Mouse (Mus musculus) heart, adult 2 months (tissue): Measurements from ENCODE around the gene Pafah2. TPM values are rescaled to one million over a fixed set of nuclear protein-coding genes. Genes with fewer than 3 reads are reported as not detected.

Experiments used
- DNase-seq, 2 experiments: peaks; one replicate each; pipeline ENCODE4 v3.0.0; 2021
- H3K27ac ChIP-seq: fragments of 200-600 bp; 2 replicates; pipeline ENCODE4 v1.8.1; 2022
- H3K27me3 ChIP-seq: fragments of 200-500 bp; 2 replicates; pipeline ENCODE4 v1.6.1; 2012; ENCODE audit warnings: mild to moderate bottlenecking, low read length, inconsistent platforms, mixed read lengths; ENCODE audit not compliant: control insufficient read depth, insufficient read depth
- H3K36me3 ChIP-seq: fragments of 200-500 bp; 2 replicates; pipeline ENCODE4 v1.6.1; 2012; ENCODE audit warnings: low read length, inconsistent platforms; ENCODE audit not compliant: control insufficient read depth, insufficient read depth
- H3K4me1 ChIP-seq: fragments of 200-500 bp; 2 replicates; pipeline ENCODE4 v1.6.1; 2011; ENCODE audit warnings: low read length; ENCODE audit not compliant: control insufficient read depth, insufficient read depth
- H3K4me3 ChIP-seq: fragments of 200-600 bp; 2 replicates; pipeline ENCODE4 v1.8.1; 2022
- H3K79me2 ChIP-seq: fragments of 200-500 bp; replicated peaks from 2 replicates; pipeline ENCODE4 v1.6.1; 2012; ENCODE audit warnings: mild to moderate bottlenecking, inconsistent platforms, low read length, moderate library complexity, mixed read lengths; ENCODE audit not compliant: control insufficient read depth, insufficient read depth
- H3K9ac ChIP-seq: fragments of 200-500 bp; 2 replicates; pipeline ENCODE4 v1.6.1; 2012; ENCODE audit warnings: low read depth, mild to moderate bottlenecking, control low read depth, inconsistent platforms, low read length, mixed read lengths
- CTCF ChIP-seq: fragments of 200-600 bp; IDR thresholded peaks from 2 replicates; pipeline ENCODE4 v1.8.1; 2022; ENCODE audit warnings: antibody characterized with exemption, mild to moderate bottlenecking, moderate library complexity
- EP300 ChIP-seq: fragments of 200-500 bp; IDR thresholded peaks from 2 replicates; pipeline ENCODE4 v1.6.1; 2011; ENCODE audit warnings: low read depth, low read length, control low read depth; ENCODE audit not compliant: insufficient read depth
- POLR2A ChIP-seq: fragments of 200-500 bp; IDR thresholded peaks from 2 replicates; pipeline ENCODE4 v1.6.1; 2011; ENCODE audit warnings: mild to moderate bottlenecking, low read depth, low read length, control low read depth; ENCODE audit not compliant: insufficient read depth
- WGBS: fragments of 180-500 bp; shearing (Covaris S2); methylation state at CpG from one replicate; pipeline ENCODE4 v1.1.7; 2018; 5-methylcytosine and 5-hydroxymethylcytosine counted together
- intact Hi-C: fragments of 180-260 bp; cut with DNase I; formaldehyde crosslinking; loops from one replicate; pipeline ENCODE4 v1.15.1; 2025
- polyA plus RNA-seq: library from polyadenylated mRNA; depleted of rRNA; stranded (reverse); fragments of >200 nt; gene quantifications from 2 replicates; pipeline ENCODE4 v1.2.3, GENCODE M21; 2012
- total RNA-seq, 2 experiments: library from RNA; stranded (reverse); gene quantifications; 2 replicates each; pipeline ENCODE4 v1.2.3; 2021

Gene Pafah2
- total and polyA plus RNA-seq, 3 experiments: 6.4 to 11.7 (median 11.0) TPM

GRCm38 (mm10) chr4:134351329-134352260 lies 44.5 kb upstream of the Pafah2 start:
- Histone ChIP-seq H3K4me1 (peaks cover 5% of the 10 kb centered on the region), H3K9ac (no peak overlapping the region), H3K79me2 (no peaks in the 10 kb centered on the region), H3K27ac (no peak overlapping the region), H3K27me3 (no peaks in the 10 kb centered on the region), H3K36me3 (no peaks in the 10 kb centered on the region), H3K4me3 (no peak overlapping the region)
- WGBS: 35% methylated on average over 18 of the region's 18 CpGs
- intact Hi-C loops: no loop called here
- DNase-seq: no peak
- no peak for TF ChIP-seq POLR2A
- no peak for TF ChIP-seq EP300
- no peak for TF ChIP-seq CTCF

GRCm38 (mm10) chr4:134352261-134352707 lies 43.8 kb upstream of the Pafah2 start:
- intact Hi-C loops: no loop called here
- no peak for TF ChIP-seq EP300
- no peak for TF ChIP-seq CTCF
- TF ChIP-seq POLR2A: no peak
- WGBS: 80% methylated on average over 12 of the region's 12 CpGs
- Histone ChIP-seq H3K27ac (no peak overlapping the region), H3K27me3 (no peaks in the 10 kb centered on the region), H3K9ac (no peak overlapping the region), H3K4me1 (peaks cover 8% of the 10 kb centered on the region), H3K4me3 (no peak overlapping the region), H3K79me2 (no peaks in the 10 kb centered on the region), H3K36me3 (no peaks in the 10 kb centered on the region)
- DNase-seq: no peak

- Histone ChIP-seq H3K4me3 (no peak overlapping the region), H3K4me1 (peaks cover 8% of the 10 kb centered on the region), H3K36me3 (no peaks in the 10 kb centered on the region), H3K79me2 (no peaks in the 10 kb centered on the region), H3K9ac (no peak overlapping the region), H3K27me3 (no peaks in the 10 kb centered on the region), H3K27ac (no peak overlapping the region)
- 92% methylated on average over 7 of the region's 7 CpGs for WGBS
- intact Hi-C loops: no loop called here
- TF ChIP-seq CTCF (no peak), POLR2A (no peak), EP300 (no peak)
- no peak for DNase-seq
These were observed 43.2 kb upstream of the Pafah2 start for GRCm38 (mm10) chr4:134352929-134353328.

GRCm38 (mm10) chr4:134353527-134354409 lies 42.4 kb upstream of the Pafah2 start:
- WGBS: 49% methylated on average over 5 of the region's 5 CpGs
- peaks cover 8% of the 10 kb centered on the region for H3K4me1 ChIP-seq

GRCm38 (mm10) chr4:134355841-134356452 lies 40.2 kb upstream of the Pafah2 start:
- Histone ChIP-seq H3K9ac (no peak overlapping the region), H3K27me3 (no peaks in the 10 kb centered on the region), H3K36me3 (no peaks in the 10 kb centered on the region), H3K4me3 (no peak overlapping the region), H3K4me1 (peaks cover 8% of the 10 kb centered on the region), H3K79me2 (no peaks in the 10 kb centered on the region), H3K27ac (peak overlapping the region; percentile 47)
- TF ChIP-seq CTCF (no peak), EP300 (peak; percentile 71; the same call in 1 of the 2 replicates)
- peak; percentile 72 to 83 for DNase-seq
- intact Hi-C loops: loop anchor here (1.0 to 5.0 kb wide), 3 partner anchors 41 to 94 kb away; partner anchors contain the start of gene Trim63
- 16% methylated on average over 16 of the region's 16 CpGs for WGBS

More at GRCm38 (mm10) chr4:134353527-134354409, 42.4 kb upstream of the Pafah2 start:
- Histone ChIP-seq H3K4me3 (no peak overlapping the region), H3K36me3 (no peaks in the 10 kb centered on the region), H3K27me3 (no peaks in the 10 kb centered on the region), H3K79me2 (no peaks in the 10 kb centered on the region), H3K9ac (no peak overlapping the region), H3K27ac (no peak overlapping the region)
- no peak for TF ChIP-seq POLR2A
- no peak for TF ChIP-seq CTCF
- no peak for TF ChIP-seq EP300
- no peak for DNase-seq
- intact Hi-C loops: no loop called here
